Mouse (Mus musculus) intestine, embryonic 16.5 days (tissue): ENCODE results near the gene Snrpd2. TPM values are rescaled to one million over a fixed set of nuclear protein-coding genes. Genes with fewer than 3 reads are reported as not detected.
A peak's percentile ranks its signal among the peaks of the same experiment; 100 is the strongest.
"Not testable (repeated sequence)": the region's sequence is repeated elsewhere in the genome, so short reads cannot be mapped to it uniquely, and the experiment has no call there.

ENCODE experiments used
- ATAC-seq: fragments of 200-750 bp; cut with Nextera tagmentation; 2 replicates; pipeline ENCODE4 v1.8.0; 2017; ENCODE audit warnings: moderate TSS enrichment, moderate library complexity
- H3K27ac ChIP-seq: fragments of 300-500 bp; sonication (generic); 2 replicates; pipeline ENCODE4 v1.5.1; 2014; ENCODE audit warnings: mild to moderate bottlenecking, low read length
- H3K27me3 ChIP-seq: fragments of 300-500 bp; sonication (generic); replicated peaks from 2 replicates; pipeline ENCODE4 v1.6.1; 2014; ENCODE audit warnings: low read length, control low read depth, mixed read lengths; ENCODE audit not compliant: control insufficient read depth, insufficient read depth
- H3K36me3 ChIP-seq: fragments of 300-500 bp; sonication (generic); 2 replicates; pipeline ENCODE4 v1.6.1; 2014; ENCODE audit warnings: low read length, control low read depth; ENCODE audit not compliant: control insufficient read depth, insufficient read depth
- H3K4me1 ChIP-seq: fragments of 300-500 bp; sonication (generic); 2 replicates; pipeline ENCODE4 v1.6.1; 2014; ENCODE audit warnings: low read length, control low read depth, mixed read lengths; ENCODE audit not compliant: control insufficient read depth, insufficient read depth
- H3K4me2 ChIP-seq: fragments of 300-500 bp; sonication (generic); 2 replicates; pipeline ENCODE4 v1.6.1; 2014; ENCODE audit warnings: low read depth, low read length, control low read depth
- H3K4me3 ChIP-seq: fragments of 300-500 bp; sonication (generic); 2 replicates; pipeline ENCODE4 v1.5.1; 2014; ENCODE audit warnings: mild to moderate bottlenecking, low read length
- H3K9ac ChIP-seq: fragments of 300-500 bp; sonication (generic); 2 replicates; pipeline ENCODE4 v1.6.1; 2014; ENCODE audit warnings: low read depth, low read length
- H3K9me3 ChIP-seq: fragments of 300-500 bp; sonication (generic); 2 replicates; pipeline ENCODE4 v1.6.1; 2016; ENCODE audit warnings: low read length, control low read depth; ENCODE audit not compliant: control insufficient read depth
- WGBS: fragments of 180-500 bp; shearing (Covaris S2); extraction: QIAGEN DNeasy Blood & Tissue Kit; methylation state at CpG from one replicate; pipeline ENCODE4 v1.1.7; 2014; 5-methylcytosine and 5-hydroxymethylcytosine counted together
- polyA plus RNA-seq: library from polyadenylated mRNA; unstranded; fragments of >200 nt; fragmentation: Nextera tagmentation; extraction: Ambion mirVana; gene quantifications from 2 replicates; pipeline ENCODE4 v1.2.1, GENCODE M21; 2015

The Snrpd2 gene
- polyA plus RNA-seq, 1 experiment from 2014 or later = 132 TPM

DNA sequence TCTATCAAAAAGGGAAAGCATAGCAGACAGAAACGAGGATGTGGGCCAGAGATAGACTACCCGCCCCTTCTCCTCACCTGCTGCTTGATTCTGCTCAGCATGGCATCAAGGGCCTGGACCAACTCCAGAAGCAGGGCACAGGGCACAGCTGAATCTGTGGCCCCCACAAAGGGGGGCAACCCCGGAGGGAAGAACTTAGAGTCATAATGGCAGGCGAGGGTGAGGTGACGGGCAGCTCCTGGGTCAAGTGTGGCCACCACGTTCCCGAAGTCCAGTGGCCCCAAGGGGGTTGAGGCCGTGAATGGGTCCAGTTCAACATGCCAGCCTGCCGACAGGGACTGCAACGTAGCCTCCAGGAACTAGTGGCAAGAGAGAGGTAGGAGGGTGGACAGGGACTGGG is 2.7 kb upstream of the Snrpd2 start:
- no peak overlapping the region for H3K27ac ChIP-seq
- WGBS = 88% methylated on average over 10 of the region's 10 CpGs

DNA sequence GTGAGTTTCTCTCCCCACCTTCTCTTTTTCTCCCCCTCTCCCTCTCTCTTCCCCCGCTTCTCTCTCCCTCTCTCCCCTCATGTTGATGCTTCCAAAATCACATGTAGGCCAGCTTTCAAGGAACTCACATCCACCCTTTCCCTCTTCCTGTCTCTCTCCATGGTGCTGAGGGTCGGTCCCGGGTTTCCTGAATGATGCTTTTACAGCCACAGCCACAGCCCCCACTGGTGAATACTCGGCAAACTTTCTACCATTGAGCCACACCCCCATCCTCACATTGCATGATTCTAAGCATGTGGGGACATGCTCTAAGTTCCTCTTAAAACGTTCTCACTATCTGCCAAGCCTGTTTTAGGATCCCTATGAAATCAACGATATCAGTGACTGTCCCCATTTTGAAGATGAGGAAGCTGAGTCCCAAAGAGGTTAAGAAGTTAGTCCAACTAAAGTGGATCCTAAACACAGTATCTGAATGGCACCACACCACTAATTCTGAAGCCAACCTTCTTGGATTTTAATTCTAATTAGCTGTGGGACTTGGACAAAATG is 2.0 kb upstream of the Snrpd2 start:
- H3K9me3 ChIP-seq = no peaks in the 10 kb centered on the region
- peaks cover 3% of the 10 kb centered on the region; the same call in 1 of the 2 replicates for H3K36me3 ChIP-seq
- peaks cover 11% of the 10 kb centered on the region for H3K4me1 ChIP-seq
- 46% methylated on average over 6 of the region's 6 CpGs for WGBS
- no peak for ATAC-seq
- H3K27me3 ChIP-seq = no peaks in the 10 kb centered on the region
- no peak overlapping the region for H3K4me2 ChIP-seq
- H3K9ac ChIP-seq = no peak overlapping the region
- H3K27ac ChIP-seq = no peak overlapping the region
- no peak overlapping the region for H3K4me3 ChIP-seq

More for the DNA sequence above, 2.7 kb upstream of the Snrpd2 start:
- no peak overlapping the region for H3K4me3 ChIP-seq
- H3K4me1 ChIP-seq = peaks cover 11% of the 10 kb centered on the region
- no peak for ATAC-seq
- H3K9me3 ChIP-seq = no peaks in the 10 kb centered on the region
- H3K9ac ChIP-seq = no peak overlapping the region
- H3K36me3 ChIP-seq = peaks cover under 1% of the 10 kb centered on the region; the same call in 1 of the 2 replicates
- no peaks in the 10 kb centered on the region for H3K27me3 ChIP-seq
- no peak overlapping the region for H3K4me2 ChIP-seq

DNA sequence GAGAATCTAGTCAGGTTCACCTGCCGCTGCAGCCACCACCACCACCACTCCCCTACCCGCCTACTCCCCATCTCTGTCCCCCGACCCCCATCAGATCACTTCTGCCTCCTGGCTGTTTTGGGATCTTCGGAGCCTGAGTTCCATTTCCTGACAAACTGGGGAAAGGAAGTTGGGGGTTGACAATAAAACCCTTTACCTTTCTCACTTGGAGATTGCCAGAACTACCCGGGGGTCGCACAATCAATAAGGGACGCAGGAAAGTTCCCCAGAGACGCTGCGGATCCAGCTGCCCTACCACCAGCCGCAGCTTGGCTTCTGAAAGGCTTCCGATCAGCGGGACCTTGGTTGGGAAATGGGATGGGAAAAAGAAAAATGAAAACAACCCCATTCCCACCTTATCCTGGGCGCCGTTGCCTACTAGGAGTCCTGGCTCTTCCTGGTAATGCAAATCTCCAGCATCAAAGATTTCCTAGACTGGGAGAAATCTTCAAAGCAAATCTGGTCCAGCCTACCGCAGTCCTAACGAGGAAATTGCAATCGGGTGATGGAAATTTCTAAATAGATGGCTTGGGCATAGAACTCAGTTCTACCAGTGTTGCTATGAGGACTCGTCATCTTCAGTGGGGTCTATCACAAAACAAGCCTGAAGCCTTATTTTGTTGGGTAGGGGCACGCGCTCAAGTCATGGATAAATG is 1.2 kb upstream of the Snrpd2 start:
- ATAC-seq = no peak
- Histone ChIP-seq H3K9me3 (no peaks in the 10 kb centered on the region), H3K36me3 (peaks cover 3% of the 10 kb centered on the region; the same call in 1 of the 2 replicates), H3K9ac (peak overlapping the region; percentile 66), H3K27me3 (no peaks in the 10 kb centered on the region), H3K4me2 (peak overlapping the region; percentile 95), H3K27ac (peak overlapping the region; percentile 85), H3K4me3 (peak overlapping the region; percentile 69), H3K4me1 (peaks cover 11% of the 10 kb centered on the region)
- 10% methylated on average over 20 of the region's 20 CpGs for WGBS

DNA sequence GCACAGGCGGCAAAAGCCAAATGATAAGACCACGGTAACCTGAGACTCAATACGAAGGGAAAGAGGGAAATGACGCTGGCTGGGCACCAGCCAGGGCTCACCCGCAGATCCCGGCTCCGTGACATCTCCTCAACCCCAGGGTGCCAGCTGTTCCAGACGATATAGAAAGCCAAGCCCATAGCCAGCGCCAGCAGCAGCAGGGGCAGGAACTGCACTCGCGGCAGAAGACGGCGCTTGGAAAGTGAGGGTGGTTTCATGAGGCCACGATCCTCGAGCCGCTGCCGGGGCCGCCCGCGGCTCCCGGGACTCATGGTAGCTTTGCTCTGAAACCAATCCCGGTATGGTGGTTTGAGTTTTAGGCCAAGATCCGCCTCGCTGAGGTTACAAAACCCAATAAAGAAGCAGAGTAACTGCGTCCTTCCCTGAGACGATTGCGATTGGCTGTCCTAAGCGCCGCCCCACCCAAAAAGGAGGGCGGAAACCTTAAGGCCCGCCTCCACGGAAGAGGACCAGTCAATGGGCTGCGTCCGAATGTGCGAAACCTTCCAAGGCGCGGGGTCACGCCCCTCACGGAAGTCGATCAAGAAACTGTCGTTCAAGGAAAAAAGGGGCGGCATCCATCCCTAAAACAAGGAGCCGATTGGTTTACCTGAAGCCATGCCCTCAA is 514 bp upstream of the Snrpd2 start, which contains the start of gene Qpctl:
Qpctl (minus strand) TSS at position 417 of the 667 bp plus-strand sequence.
- peak; percentile 97 for ATAC-seq

DNA sequence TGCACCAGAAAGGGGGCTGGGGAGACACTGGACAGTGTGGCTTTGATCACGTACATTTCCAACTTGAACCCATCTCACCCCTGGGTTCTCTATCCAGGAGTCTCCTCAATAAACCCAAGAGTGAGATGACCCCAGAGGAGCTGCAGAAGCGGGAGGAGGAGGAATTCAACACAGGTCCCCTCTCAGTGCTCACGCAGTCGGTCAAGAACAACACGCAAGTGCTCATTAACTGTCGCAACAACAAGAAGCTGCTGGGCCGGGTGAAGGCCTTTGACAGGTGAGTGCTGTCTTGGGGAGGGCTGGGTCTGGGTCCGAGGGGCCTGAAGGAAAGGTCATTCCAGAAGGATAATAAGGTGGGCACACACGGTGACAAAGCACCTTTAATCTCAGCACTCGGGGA is 1.6 kb downstream of the Snrpd2 start:
- 88% methylated on average over 10 of the region's 10 CpGs for WGBS

More for the DNA sequence above, 514 bp upstream of the Snrpd2 start, which contains the start of gene Qpctl:
- Histone ChIP-seq H3K4me3 (peak within 1 kb of the TSS; percentile 69), H3K4me2 (peak within 1 kb of the TSS; percentile 95), H3K36me3 (peaks cover 3% of the 10 kb centered on the region; the same call in 1 of the 2 replicates), H3K9ac (peak within 1 kb of the TSS; percentile 75), H3K27me3 (no peaks in the 10 kb centered on the region), H3K9me3 (no peaks in the 10 kb centered on the region), H3K4me1 (peaks cover 11% of the 10 kb centered on the region), H3K27ac (peak within 1 kb of the TSS; percentile 85)
- WGBS = under 1% methylated on average over 43 of the region's 43 CpGs

DNA sequence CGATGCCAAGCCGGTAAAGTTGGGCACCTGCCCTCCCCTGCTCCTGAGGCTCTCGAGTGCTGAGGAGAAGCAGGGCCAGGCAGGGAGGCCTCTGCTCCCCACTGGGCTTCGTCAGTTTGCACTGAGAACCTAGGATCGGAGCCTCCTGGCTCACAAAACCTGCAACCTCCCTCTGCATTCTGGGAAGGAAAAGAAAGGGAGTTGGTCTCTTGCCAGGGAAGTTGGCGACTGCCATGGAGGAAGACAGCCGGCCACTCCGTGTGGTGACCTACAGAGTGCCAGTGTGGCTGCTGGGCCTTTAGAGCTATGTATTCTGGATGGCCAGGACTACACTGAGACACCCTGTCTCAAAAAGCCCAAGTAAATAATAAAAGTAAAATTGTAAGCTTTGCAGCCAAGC is 5.3 kb downstream of the Snrpd2 start:
- no peaks in the 10 kb centered on the region for H3K9me3 ChIP-seq
- no peak for ATAC-seq
- H3K4me2 ChIP-seq = no peak overlapping the region
- peaks cover 3% of the 10 kb centered on the region; the same call in 1 of the 2 replicates for H3K36me3 ChIP-seq
- no peaks in the 10 kb centered on the region for H3K27me3 ChIP-seq
- peaks cover 33% of the 10 kb centered on the region for H3K4me1 ChIP-seq
- no peak overlapping the region for H3K9ac ChIP-seq
- no peak overlapping the region for H3K4me3 ChIP-seq
- H3K27ac ChIP-seq = no peak overlapping the region
- WGBS = 82% methylated on average over 8 of the region's 8 CpGs

More for the DNA sequence above, 1.6 kb downstream of the Snrpd2 start:
- H3K9me3 ChIP-seq, H3K9ac ChIP-seq, ATAC-seq, H3K27me3 ChIP-seq, H3K36me3 ChIP-seq, H3K27ac ChIP-seq, H3K4me3 ChIP-seq: not testable (repeated sequence)
- Histone ChIP-seq H3K4me1 (peaks cover 22% of the 10 kb centered on the region), H3K4me2 (0 out of 2 replicates have a peak overlapping the region, but pooled peaks have one; percentile 74)

DNA sequence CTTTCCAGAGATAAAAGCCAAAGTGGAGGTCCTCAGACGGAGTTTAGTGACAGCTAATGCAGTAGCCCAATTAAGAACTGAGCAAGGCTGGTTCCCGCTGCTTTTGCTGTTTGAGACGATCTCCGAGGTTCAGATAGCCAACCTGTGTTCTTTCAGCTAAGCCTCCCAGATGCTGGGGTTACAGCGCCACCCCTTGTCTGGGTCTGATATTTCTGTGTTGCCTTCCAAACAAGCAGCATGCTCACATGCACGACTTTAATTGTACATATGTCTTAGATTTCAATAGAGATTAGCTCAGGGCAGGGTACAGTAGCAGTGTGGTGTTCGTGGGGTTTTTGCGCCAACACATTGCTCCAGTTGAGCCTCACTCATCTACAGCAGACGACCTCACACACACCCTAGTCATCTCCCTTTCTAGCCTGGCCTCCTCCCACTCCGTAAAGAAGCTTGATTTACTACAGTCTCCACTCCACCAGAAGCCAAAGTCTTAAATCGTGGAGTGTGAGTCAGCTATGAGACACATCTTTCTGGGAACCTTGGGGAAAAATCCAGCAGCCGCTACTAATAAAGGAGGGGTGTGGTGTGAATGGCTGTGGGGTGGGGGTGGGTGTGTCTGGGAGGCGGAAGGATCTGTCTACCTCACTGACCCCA is 6.4 kb downstream of the Snrpd2 start:
- H3K27ac ChIP-seq = peak overlapping the region; percentile 8; the same call in 1 of the 2 replicates
- no peaks in the 10 kb centered on the region for H3K9me3 ChIP-seq
- no peak overlapping the region for H3K4me2 ChIP-seq

DNA sequence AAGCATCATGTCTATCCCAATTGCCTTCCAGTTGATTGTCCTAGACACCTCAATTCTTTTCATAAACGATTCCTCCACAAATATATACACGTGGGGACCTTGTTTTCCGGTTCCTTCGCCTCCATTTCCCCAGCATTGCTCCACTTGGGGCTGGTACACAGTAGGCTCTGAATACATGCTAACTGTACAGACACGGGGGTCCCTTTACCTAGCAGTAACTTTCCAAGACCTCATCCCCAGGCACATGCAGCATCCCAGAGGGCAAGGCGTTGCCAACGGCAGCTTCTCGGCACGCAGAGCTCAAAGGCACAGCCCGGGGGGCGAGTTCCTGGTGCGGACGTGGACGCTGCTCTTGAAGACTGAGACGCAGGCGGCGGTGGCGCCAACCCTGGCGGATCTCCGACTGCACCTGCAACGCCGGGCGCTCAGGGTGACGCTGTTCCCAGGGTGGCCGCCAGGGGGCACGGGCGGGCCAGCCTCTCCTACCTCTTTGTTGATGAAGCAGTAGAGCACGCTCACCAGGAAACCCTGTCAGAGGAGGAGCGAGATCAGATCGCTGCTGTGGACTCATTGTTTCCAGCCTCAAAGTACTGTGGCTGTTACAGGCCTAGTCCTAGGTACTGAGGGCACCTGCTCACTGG is 7.8 kb downstream of the Snrpd2 start:
- Histone ChIP-seq H3K9ac (peak overlapping the region; percentile 52), H3K27ac (no peak overlapping the region), H3K36me3 (no peaks in the 10 kb centered on the region), H3K4me2 (peak overlapping the region; percentile 34; the same call in 1 of the 2 replicates), H3K4me1 (peaks cover 33% of the 10 kb centered on the region), H3K27me3 (no peaks in the 10 kb centered on the region; the same call in 1 of the 2 replicates), H3K9me3 (no peaks in the 10 kb centered on the region), H3K4me3 (peak overlapping the region; percentile 19; the same call in 1 of the 2 replicates)
- WGBS = 5% methylated on average over 30 of the region's 30 CpGs
- peak; percentile 65 for ATAC-seq

More for the DNA sequence above, 6.4 kb downstream of the Snrpd2 start:
- Histone ChIP-seq H3K4me3 (no peak overlapping the region), H3K9ac (no peak overlapping the region), H3K27me3 (no peaks in the 10 kb centered on the region; the same call in 1 of the 2 replicates), H3K36me3 (peaks cover 3% of the 10 kb centered on the region; the same call in 1 of the 2 replicates), H3K4me1 (peaks cover 33% of the 10 kb centered on the region)
- ATAC-seq = peak; percentile 60
- WGBS = 43% methylated on average over 13 of the region's 13 CpGs
